Mouse (Mus musculus) midbrain, embryonic 14.5 days (tissue): ENCODE data around the gene Gna15. TPM values are rescaled to one million over a fixed set of nuclear protein-coding genes. Genes with fewer than 3 reads are reported as not detected.

Experiments
- ATAC-seq: fragments of 200-750 bp; cut with Nextera tagmentation; 2 replicates; pipeline ENCODE4 v1.8.0; 2017; ENCODE audit warnings: moderate number of reproducible peaks, moderate library complexity; ENCODE audit not compliant: low FRiP score, low TSS enrichment
- DNase-seq: peaks from one replicate; pipeline ENCODE4 v3.0.0-alpha.2; 2015
- H3K27ac ChIP-seq: fragments of 300-500 bp; sonication (generic); replicated peaks from 2 replicates; pipeline ENCODE4 v1.5.1; 2014; ENCODE audit warnings: mild to moderate bottlenecking, low read depth, low read length, moderate library complexity
- H3K27me3 ChIP-seq: fragments of 300-500 bp; sonication (generic); 2 replicates; pipeline ENCODE4 v1.6.1; 2014; ENCODE audit warnings: low read length, control low read depth, mixed read lengths; ENCODE audit not compliant: control insufficient read depth, insufficient read depth
- H3K36me3 ChIP-seq: fragments of 300-500 bp; sonication (generic); 2 replicates; pipeline ENCODE4 v1.6.1; 2014; ENCODE audit warnings: low read length, control low read depth; ENCODE audit not compliant: control insufficient read depth, insufficient read depth
- H3K4me1 ChIP-seq: fragments of 300-500 bp; sonication (generic); 2 replicates; pipeline ENCODE4 v1.6.1; 2014; ENCODE audit warnings: mild to moderate bottlenecking, antibody characterized with exemption, low read length, control low read depth; ENCODE audit not compliant: control insufficient read depth, insufficient read depth
- H3K4me2 ChIP-seq: fragments of 300-500 bp; sonication (generic); 2 replicates; pipeline ENCODE4 v1.6.1; 2014; ENCODE audit warnings: mild to moderate bottlenecking, low read length, moderate library complexity
- H3K4me3 ChIP-seq: fragments of 300-500 bp; sonication (generic); replicated peaks from 2 replicates; pipeline ENCODE4 v1.5.1; 2014; ENCODE audit warnings: low read depth, low read length
- H3K9ac ChIP-seq: fragments of 300-500 bp; sonication (generic); replicated peaks from 2 replicates; pipeline ENCODE4 v1.6.1; 2014; ENCODE audit warnings: mild to moderate bottlenecking, low read length, moderate library complexity
- H3K9me3 ChIP-seq: fragments of 300-500 bp; sonication (generic); 2 replicates; pipeline ENCODE4 v1.6.1; 2016; ENCODE audit warnings: low read length, control low read depth, mixed read lengths; ENCODE audit not compliant: control insufficient read depth
- WGBS: fragments of 180-500 bp; shearing (Covaris S2); extraction: QIAGEN DNeasy Blood & Tissue Kit; methylation state at CpG from one replicate; pipeline ENCODE4 v1.1.7; 2014; 5-methylcytosine and 5-hydroxymethylcytosine counted together
- polyA plus RNA-seq: library from polyadenylated mRNA; unstranded; fragments of >200 nt; fragmentation: Nextera tagmentation; extraction: Ambion mirVana; gene quantifications from 2 replicates; pipeline ENCODE4 v1.2.1, GENCODE M21; 2014

Gna15 gene
- polyA plus RNA-seq, 1 experiment from 2014 or later: 0.88 TPM

GRCm38 (mm10) chr10:81460951-81461350 lies 63.1 kb downstream of the Gna15 start:
- 36% methylated on average over 11 of the region's 11 CpGs for WGBS
- ATAC-seq (no peak), DNase-seq (no peak)
- peaks cover 37% of the 10 kb centered on the region for H3K27me3 ChIP-seq
- no peaks in the 10 kb centered on the region for H3K9me3 ChIP-seq
- H3K36me3 ChIP-seq: peaks cover 33% of the 10 kb centered on the region
- no peak overlapping the region for H3K9ac ChIP-seq
- H3K4me2 ChIP-seq: no peak overlapping the region
- H3K27ac ChIP-seq: no peak overlapping the region
- peaks cover 7% of the 10 kb centered on the region; the same call in 1 of the 2 replicates for H3K4me1 ChIP-seq
- no peak overlapping the region for H3K4me3 ChIP-seq

GRCm38 (mm10) chr10:81460471-81460870 lies 63.6 kb downstream of the Gna15 start:
- no peaks in the 10 kb centered on the region for H3K9me3 ChIP-seq
- peaks cover 37% of the 10 kb centered on the region for H3K27me3 ChIP-seq
- H3K27ac ChIP-seq: no peak overlapping the region
- H3K4me3 ChIP-seq: no peak overlapping the region
- H3K36me3 ChIP-seq: peaks cover 28% of the 10 kb centered on the region
- no peak overlapping the region for H3K9ac ChIP-seq
- ATAC-seq (no peak), DNase-seq (no peak)
- no peak overlapping the region for H3K4me2 ChIP-seq
- WGBS: 26% methylated on average over 20 of the region's 20 CpGs
- peaks cover 7% of the 10 kb centered on the region; the same call in 1 of the 2 replicates for H3K4me1 ChIP-seq

DNA sequence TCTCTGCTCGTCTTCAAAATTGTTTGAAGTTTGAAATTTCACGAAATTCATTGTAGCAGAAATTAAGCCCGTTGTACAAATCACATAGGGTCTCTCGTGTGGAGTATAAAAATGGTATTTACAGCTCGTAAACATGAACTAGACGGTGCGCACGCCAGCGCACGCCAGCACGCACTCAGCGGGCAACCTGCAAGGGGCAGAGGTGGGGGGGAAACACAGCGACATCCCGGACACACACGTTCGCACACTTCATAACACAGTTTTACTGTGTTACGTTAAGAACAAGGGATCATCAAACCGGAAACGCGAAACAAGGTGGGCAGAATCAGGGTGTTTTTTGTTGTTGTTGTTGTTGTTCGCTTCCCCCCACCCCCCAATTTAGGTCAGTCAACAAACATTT lies 64.6 kb downstream of the Gna15 start:
- no peak for ATAC-seq
- no peak overlapping the region for H3K9ac ChIP-seq
- H3K4me2 ChIP-seq: no peak overlapping the region
- H3K9me3 ChIP-seq: no peaks in the 10 kb centered on the region
- no peak overlapping the region for H3K4me3 ChIP-seq
- H3K27ac ChIP-seq: no peak overlapping the region
- no peak for DNase-seq
- H3K27me3 ChIP-seq: peaks cover 41% of the 10 kb centered on the region
- peaks cover 26% of the 10 kb centered on the region for H3K36me3 ChIP-seq
- peaks cover 1% of the 10 kb centered on the region; the same call in 1 of the 2 replicates for H3K4me1 ChIP-seq
- WGBS: 73% methylated on average over 21 of the region's 21 CpGs

DNA sequence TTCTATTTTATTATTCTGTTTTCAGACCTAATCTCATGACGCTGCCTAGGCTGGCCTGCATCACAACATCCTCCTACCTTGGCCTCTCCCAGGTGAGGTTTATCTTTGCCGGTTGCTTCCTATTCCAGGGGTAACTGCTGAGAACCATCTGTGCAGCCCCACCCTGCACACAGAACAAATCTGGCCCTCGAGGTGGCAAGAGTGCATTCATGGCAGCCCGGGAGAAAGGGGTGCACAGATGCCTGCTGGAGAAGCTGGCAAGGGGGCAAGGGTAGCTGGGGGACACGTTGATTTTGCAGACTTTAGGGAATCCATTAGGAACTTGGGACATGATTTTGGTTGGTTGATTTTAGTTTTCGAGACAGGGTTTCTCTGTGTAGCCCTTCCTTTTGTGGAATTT lies 65.8 kb downstream of the Gna15 start:
- H3K27ac ChIP-seq: no peak overlapping the region
- H3K4me3 ChIP-seq: no peak overlapping the region
- H3K9ac ChIP-seq: no peak overlapping the region
- H3K27me3 ChIP-seq: peaks cover 45% of the 10 kb centered on the region
- H3K4me1 ChIP-seq: no peaks in the 10 kb centered on the region
- 88% methylated on average over 6 of the region's 6 CpGs for WGBS
- ATAC-seq (no peak), DNase-seq (no peak)
- H3K4me2 ChIP-seq: no peak overlapping the region
- no peaks in the 10 kb centered on the region for H3K9me3 ChIP-seq
- peaks cover 18% of the 10 kb centered on the region for H3K36me3 ChIP-seq

GRCm38 (mm10) chr10:81457624-81458023 lies 66.4 kb downstream of the Gna15 start:
- peaks cover 45% of the 10 kb centered on the region for H3K27me3 ChIP-seq
- no peak for ATAC-seq

DNA sequence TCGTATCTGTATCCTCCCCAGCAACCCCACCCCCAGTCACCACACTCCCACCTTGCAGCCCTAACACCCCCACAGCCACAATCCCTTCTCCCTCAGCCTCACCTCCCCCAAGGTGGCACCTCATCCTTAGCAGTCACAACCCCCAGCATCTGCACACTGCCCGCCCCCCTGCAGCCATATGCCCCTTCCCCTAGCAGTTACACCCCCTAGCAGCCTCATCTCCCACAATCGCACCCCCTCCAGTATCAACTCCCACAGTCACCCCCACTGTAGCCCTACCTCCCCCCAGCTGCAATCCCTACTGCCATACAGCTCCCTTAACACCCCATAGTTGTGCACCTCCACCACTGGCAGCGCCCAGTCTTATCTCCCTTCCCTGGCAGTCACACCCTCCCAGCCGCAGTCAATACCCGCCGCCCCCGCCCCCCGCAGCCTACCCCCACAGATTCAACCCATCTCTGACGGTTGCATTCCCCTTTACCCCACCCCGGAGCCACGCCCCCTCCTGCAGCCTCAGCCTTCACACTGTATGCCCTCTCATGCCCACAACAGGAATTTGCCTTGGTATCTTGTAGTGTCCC lies 67.0 kb downstream of the Gna15 start:
- H3K27me3 ChIP-seq: peaks cover 45% of the 10 kb centered on the region
- H3K36me3 ChIP-seq: peaks cover 9% of the 10 kb centered on the region
- DNase-seq: no peak
- H3K4me1 ChIP-seq: no peaks in the 10 kb centered on the region
- no peak overlapping the region for H3K27ac ChIP-seq
- no peak overlapping the region for H3K9ac ChIP-seq
- H3K4me2 ChIP-seq: no peak overlapping the region
- H3K9me3 ChIP-seq: no peaks in the 10 kb centered on the region
- no peak for ATAC-seq
- 56% methylated on average over 12 of the region's 12 CpGs for WGBS
- H3K4me3 ChIP-seq: no peak overlapping the region

More at GRCm38 (mm10) chr10:81457624-81458023, 66.4 kb downstream of the Gna15 start:
- H3K4me1 ChIP-seq: no peaks in the 10 kb centered on the region
- no peak overlapping the region for H3K9ac ChIP-seq
- no peak overlapping the region for H3K27ac ChIP-seq
- WGBS: 86% methylated on average over 8 of the region's 8 CpGs
- no peak overlapping the region for H3K4me2 ChIP-seq
- no peak for DNase-seq
- H3K36me3 ChIP-seq: peaks cover 15% of the 10 kb centered on the region
- H3K9me3 ChIP-seq: no peaks in the 10 kb centered on the region
- H3K4me3 ChIP-seq: no peak overlapping the region

DNA sequence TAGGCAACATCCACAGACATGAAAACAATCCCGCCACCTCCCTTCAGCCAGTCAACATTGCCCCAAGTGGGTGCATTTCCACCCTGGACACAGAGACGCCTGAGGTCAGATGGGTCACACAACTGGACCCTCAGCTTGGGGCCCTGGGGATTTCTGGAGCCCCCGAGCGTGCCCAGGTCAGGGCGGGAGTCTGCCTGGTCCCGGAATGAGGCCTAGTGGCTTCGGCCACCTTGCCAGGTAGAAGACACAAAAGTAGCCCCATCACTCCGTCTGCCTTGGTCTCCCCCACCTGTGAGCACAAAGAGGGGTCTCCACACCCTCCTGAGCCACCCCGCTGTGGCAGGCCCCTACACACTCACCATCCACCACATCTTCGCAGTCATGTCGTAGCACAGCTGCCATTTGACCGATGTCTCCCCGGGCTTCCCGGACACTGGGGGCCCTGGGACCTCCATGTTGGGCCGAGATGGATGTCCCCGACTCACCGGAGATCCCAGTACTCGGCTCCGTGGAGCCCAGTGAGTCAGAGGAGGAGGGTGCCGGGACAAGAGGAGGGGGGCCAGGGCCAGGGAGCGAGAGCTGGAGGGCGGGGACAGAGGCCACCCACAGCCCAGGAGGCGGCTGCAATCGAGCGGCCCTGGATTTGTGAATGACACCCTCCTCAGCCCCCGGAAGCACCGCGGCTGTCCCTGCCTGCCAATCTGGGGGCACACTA lies 68.7 kb downstream of the Gna15 start, which contains the start of gene Nfic:
Gene Nfic (minus strand): TSS at position 455 of the 715 bp plus-strand sequence.
- H3K36me3 ChIP-seq: no peaks in the 10 kb centered on the region
- H3K27ac ChIP-seq: no peak within 1 kb of the TSS
- 67% methylated on average over 28 of the region's 28 CpGs for WGBS
- DNase-seq (no peak), ATAC-seq (no peak)
- H3K4me3 ChIP-seq: no peak within 1 kb of the TSS
- peaks cover 46% of the 10 kb centered on the region for H3K27me3 ChIP-seq
- H3K4me2 ChIP-seq: no peak within 1 kb of the TSS
- no peaks in the 10 kb centered on the region for H3K4me1 ChIP-seq
- no peaks in the 10 kb centered on the region for H3K9me3 ChIP-seq
- H3K9ac ChIP-seq: no peak within 1 kb of the TSS

DNA sequence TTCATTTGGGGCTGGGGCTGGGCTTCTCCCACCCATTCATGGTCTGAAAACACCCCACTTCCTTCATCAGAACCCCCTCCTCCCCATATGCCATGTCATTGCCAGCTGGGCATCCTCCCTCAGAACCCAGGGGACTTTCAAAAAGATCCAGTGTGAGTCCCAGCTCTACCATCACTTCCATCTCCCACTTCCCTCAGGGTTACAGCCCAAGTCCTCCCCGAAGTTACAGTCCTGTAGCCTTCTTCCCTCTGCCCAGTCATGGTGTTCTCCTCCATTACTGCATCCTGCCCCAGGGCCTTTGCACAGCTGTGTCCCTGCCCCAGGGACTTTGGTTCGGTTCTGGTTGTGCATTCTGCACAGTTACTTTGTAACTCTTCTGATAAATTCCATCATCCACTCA lies 69.9 kb downstream of the Gna15 start:
- Histone ChIP-seq H3K9ac (no peak overlapping the region), H3K4me3 (no peak overlapping the region), H3K4me2 (no peak overlapping the region), H3K27me3 (peaks cover 43% of the 10 kb centered on the region), H3K4me1 (no peaks in the 10 kb centered on the region), H3K9me3 (no peaks in the 10 kb centered on the region), H3K27ac (no peak overlapping the region), H3K36me3 (no peaks in the 10 kb centered on the region)
- no peak for DNase-seq
- no peak for ATAC-seq
- 70% methylated on average over 2 of the region's 2 CpGs for WGBS

DNA sequence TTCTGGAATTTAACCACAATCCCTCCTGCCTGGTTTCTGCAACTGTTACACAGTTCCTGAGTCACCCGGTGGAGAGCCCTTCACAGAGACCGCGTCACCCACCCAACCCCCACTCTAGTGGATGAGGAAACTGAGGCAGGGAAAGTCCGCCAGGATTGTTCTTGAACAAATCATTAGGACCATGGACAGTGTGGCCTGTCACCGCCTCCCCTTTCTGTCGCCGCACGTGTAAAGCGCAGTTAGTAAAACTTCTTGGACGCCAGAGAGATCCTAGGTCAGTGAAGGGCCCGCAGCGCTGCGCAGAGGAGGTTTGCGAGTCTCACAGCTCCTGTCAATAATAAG lies 71.1 kb downstream of the Gna15 start:
- Histone ChIP-seq H3K36me3 (no peaks in the 10 kb centered on the region), H3K4me2 (no peak overlapping the region), H3K9ac (no peak overlapping the region), H3K9me3 (no peaks in the 10 kb centered on the region), H3K27me3 (peaks cover 43% of the 10 kb centered on the region), H3K4me1 (no peaks in the 10 kb centered on the region), H3K4me3 (no peak overlapping the region), H3K27ac (no peak overlapping the region)
- ATAC-seq (no peak), DNase-seq (no peak)
- WGBS: 7% methylated on average over 14 of the region's 14 CpGs
